Mouse (Mus musculus) intestine, embryonic 14.5 days (tissue): ENCODE results near the gene Pou2af1. TPM values are rescaled to one million over a fixed set of nuclear protein-coding genes. Genes with fewer than 3 reads are reported as not detected.

Experiments
- ATAC-seq: fragments of 200-750 bp; cut with Nextera tagmentation; replicated peaks from 2 replicates; pipeline ENCODE4 v1.8.0; 2017; ENCODE audit warnings: low read depth, moderate number of reproducible peaks, moderate TSS enrichment, moderate library complexity; ENCODE audit not compliant: low FRiP score, low TSS enrichment
- DNase-seq: peaks from one replicate; pipeline ENCODE4 v3.0.0-alpha.2; 2018; ENCODE audit warnings: low spot score
- H3K27ac ChIP-seq: fragments of 300-500 bp; sonication (generic); 2 replicates; pipeline ENCODE4 v1.5.1; 2014; ENCODE audit warnings: low read depth, mild to moderate bottlenecking, control low read depth
- H3K27me3 ChIP-seq: fragments of 300-500 bp; sonication (generic); replicated peaks from 2 replicates; pipeline ENCODE4 v1.6.1; 2014; ENCODE audit warnings: low read length, control low read depth; ENCODE audit not compliant: control insufficient read depth, insufficient read depth
- H3K36me3 ChIP-seq: fragments of 300-500 bp; sonication (generic); 2 replicates; pipeline ENCODE4 v1.6.1; 2014; ENCODE audit warnings: low read length, control low read depth; ENCODE audit not compliant: control insufficient read depth, insufficient read depth
- H3K4me1 ChIP-seq: fragments of 300-500 bp; sonication (generic); replicated peaks from 2 replicates; pipeline ENCODE4 v1.6.1; 2014; ENCODE audit warnings: low read length, control low read depth, mixed read lengths; ENCODE audit not compliant: control insufficient read depth, insufficient read depth
- H3K4me2 ChIP-seq: fragments of 300-500 bp; sonication (generic); 2 replicates; pipeline ENCODE4 v1.6.1; 2014; ENCODE audit warnings: low read length
- H3K4me3 ChIP-seq: fragments of 300-500 bp; sonication (generic); 2 replicates; pipeline ENCODE4 v1.5.1; 2014; ENCODE audit warnings: low read depth, low read length, control low read depth, mixed read lengths
- H3K9ac ChIP-seq: fragments of 300-500 bp; sonication (generic); 2 replicates; pipeline ENCODE4 v1.6.1; 2014; ENCODE audit warnings: mild to moderate bottlenecking, low read length
- H3K9me3 ChIP-seq: fragments of 300-500 bp; sonication (generic); 2 replicates; pipeline ENCODE4 v1.6.1; 2016; ENCODE audit warnings: low read length, control low read depth; ENCODE audit not compliant: control insufficient read depth
- WGBS: fragments of 180-500 bp; shearing (Covaris S2); extraction: QIAGEN DNeasy Blood & Tissue Kit; methylation state at CpG from one replicate; pipeline ENCODE4 v1.1.7; 2014; 5-methylcytosine and 5-hydroxymethylcytosine counted together
- polyA plus RNA-seq: library from polyadenylated mRNA; unstranded; fragments of >200 nt; fragmentation: Nextera tagmentation; extraction: Ambion mirVana; gene quantifications from 2 replicates; pipeline ENCODE4 v1.2.1, GENCODE M21; 2014

Pou2af1 gene
- polyA plus RNA-seq, 1 experiment from 2014 or later = 0.16 TPM

GRCm38 (mm10) chr9:51256780-51257502 lies 43.4 kb downstream of the Pou2af1 start:
- Histone ChIP-seq H3K4me1 (0 out of 2 replicates have a peak, but pooled peaks cover 3% of the 10 kb centered on the region), H3K9me3 (0 out of 2 replicates have a peak, but pooled peaks cover 3% of the 10 kb centered on the region), H3K4me2 (no peak overlapping the region), H3K36me3 (no peaks in the 10 kb centered on the region), H3K27ac (no peak overlapping the region), H3K4me3 (no peak overlapping the region), H3K27me3 (no peaks in the 10 kb centered on the region), H3K9ac (no peak overlapping the region)
- ATAC-seq = no peak
- WGBS = 67% methylated on average over 4 of the region's 4 CpGs
- no peak for DNase-seq

GRCm38 (mm10) chr9:51258426-51258825 lies 44.9 kb downstream of the Pou2af1 start:
- Histone ChIP-seq H3K4me1 (0 out of 2 replicates have a peak, but pooled peaks cover 3% of the 10 kb centered on the region), H3K9me3 (0 out of 2 replicates have a peak, but pooled peaks cover 3% of the 10 kb centered on the region), H3K27ac (no peak overlapping the region), H3K27me3 (no peaks in the 10 kb centered on the region), H3K36me3 (no peaks in the 10 kb centered on the region), H3K9ac (no peak overlapping the region), H3K4me2 (no peak overlapping the region), H3K4me3 (no peak overlapping the region)
- no peak for DNase-seq
- 89% methylated on average over 5 of the region's 5 CpGs for WGBS
- no peak for ATAC-seq

- H3K27ac ChIP-seq = no peak overlapping the region
- WGBS = 74% methylated on average over 5 of the region's 5 CpGs
- no peaks in the 10 kb centered on the region for H3K9me3 ChIP-seq
- H3K4me1 ChIP-seq = peaks cover 8% of the 10 kb centered on the region
- DNase-seq = no peak
- H3K4me3 ChIP-seq = no peak overlapping the region
- no peak for ATAC-seq
- no peak overlapping the region for H3K4me2 ChIP-seq
- H3K36me3 ChIP-seq = no peaks in the 10 kb centered on the region
- H3K27me3 ChIP-seq = no peaks in the 10 kb centered on the region
- H3K9ac ChIP-seq = no peak overlapping the region
These were observed 55.3 kb downstream of the Pou2af1 start for GRCm38 (mm10) chr9:51268852-51269251.

GRCm38 (mm10) chr9:51271073-51271472 lies 57.6 kb downstream of the Pou2af1 start:
- H3K4me3 ChIP-seq = no peak overlapping the region
- H3K27me3 ChIP-seq = no peaks in the 10 kb centered on the region
- no peak for DNase-seq
- H3K4me1 ChIP-seq = peaks cover 8% of the 10 kb centered on the region
- no peaks in the 10 kb centered on the region for H3K36me3 ChIP-seq
- no peak overlapping the region for H3K4me2 ChIP-seq
- no peaks in the 10 kb centered on the region for H3K9me3 ChIP-seq
- no peak overlapping the region for H3K27ac ChIP-seq
- no peak for ATAC-seq
- WGBS = 81% methylated on average over 8 of the region's 8 CpGs
- no peak overlapping the region for H3K9ac ChIP-seq

- Histone ChIP-seq H3K4me2 (no peak overlapping the region), H3K9me3 (no peaks in the 10 kb centered on the region)
- no peak for ATAC-seq
These were observed 58.6 kb downstream of the Pou2af1 start for GRCm38 (mm10) chr9:51272102-51272501.

GRCm38 (mm10) chr9:51273581-51274154 lies 60.2 kb downstream of the Pou2af1 start:
- Histone ChIP-seq H3K9ac (no peak overlapping the region), H3K4me3 (no peak overlapping the region), H3K4me2 (no peak overlapping the region), H3K36me3 (no peaks in the 10 kb centered on the region), H3K27me3 (no peaks in the 10 kb centered on the region), H3K27ac (no peak overlapping the region), H3K9me3 (no peaks in the 10 kb centered on the region), H3K4me1 (peaks cover 13% of the 10 kb centered on the region)
- 56% methylated on average over 9 of the region's 9 CpGs for WGBS
- ATAC-seq = no peak
- no peak for DNase-seq

More at GRCm38 (mm10) chr9:51272102-51272501, 58.6 kb downstream of the Pou2af1 start:
- Histone ChIP-seq H3K27me3 (no peaks in the 10 kb centered on the region), H3K4me1 (peaks cover 8% of the 10 kb centered on the region), H3K4me3 (no peak overlapping the region), H3K36me3 (no peaks in the 10 kb centered on the region), H3K27ac (no peak overlapping the region), H3K9ac (no peak overlapping the region)
- DNase-seq = no peak
- WGBS = 60% methylated on average over 5 of the region's 5 CpGs

GRCm38 (mm10) chr9:51274678-51275077 lies 61.2 kb downstream of the Pou2af1 start:
- no peak overlapping the region for H3K4me3 ChIP-seq
- DNase-seq (peak; percentile 57), ATAC-seq (no peak)
- no peak overlapping the region; the same call in 1 of the 2 replicates for H3K27ac ChIP-seq
- H3K27me3 ChIP-seq = no peaks in the 10 kb centered on the region
- no peak overlapping the region for H3K9ac ChIP-seq
- WGBS = 20% methylated on average over 4 of the region's 4 CpGs
- peaks cover 13% of the 10 kb centered on the region for H3K4me1 ChIP-seq
- no peaks in the 10 kb centered on the region for H3K9me3 ChIP-seq
- H3K4me2 ChIP-seq = no peak overlapping the region
- no peaks in the 10 kb centered on the region for H3K36me3 ChIP-seq

- H3K9ac ChIP-seq = peak overlapping the region; percentile 65
- peak overlapping the region; percentile 63; the same call in 1 of the 2 replicates for H3K27ac ChIP-seq
- H3K4me2 ChIP-seq = peak overlapping the region; percentile 85
- no peaks in the 10 kb centered on the region for H3K36me3 ChIP-seq
- no peak for DNase-seq
- H3K4me3 ChIP-seq = peak overlapping the region; percentile 54
- 0 out of 2 replicates have a peak, but pooled peaks cover 5% of the 10 kb centered on the region for H3K27me3 ChIP-seq
- peak; percentile 32; the same call in 1 of the 2 replicates for ATAC-seq
- 16% methylated on average over 13 of the region's 13 CpGs for WGBS
- peaks cover 9% of the 10 kb centered on the region for H3K4me1 ChIP-seq
- H3K9me3 ChIP-seq = no peaks in the 10 kb centered on the region
These were observed 64.5 kb downstream of the Pou2af1 start for GRCm38 (mm10) chr9:51277834-51278498.
